Comparison of ENCODE assay signal across 12 mouse cellular contexts in genomic region chr1:89010170-89010569, GRCm38 (mm10).
"Had no signal": no experiment of that assay in that cellular context is flagged by ENCODE, and none has a peak within 500 bp of the region (broad histone marks: within the 10 kb centered on the region; RNA-seq: fewer than 3 reads in every experiment).

No protein-coding gene starts in this region.

- H3K4me3 ChIP-seq: liver, embryonic 13.5 days had no signal

- H3K36me3 ChIP-seq: liver, embryonic 13.5 days had no signal

- H3K9me3 ChIP-seq: liver, embryonic 13.5 days had no signal

- H3K4me1 ChIP-seq: liver, embryonic 13.5 days had no signal

- H3K27ac ChIP-seq: hindbrain, postnatal 0 days; liver, embryonic 13.5 days; macrophage had no signal

- ATAC-seq: hindbrain, postnatal 0 days; inflammation-experienced regulatory T-cells, adult 6 months; intestine, embryonic 16.5 days had no signal

- H3K9ac ChIP-seq: liver, embryonic 13.5 days had no signal

- H3K27me3 ChIP-seq: liver, embryonic 13.5 days had no signal

- DNase-seq: kidney, adult 18-20 months; kidney, adult 9 months; kidney, postnatal 14 days; kidney, postnatal 4 days; liver, embryonic 13.5 days; midbrain, embryonic 14.5 days; thymus, adult 18-20 months; thymus, postnatal 36 days had no signal

- H3K4me2 ChIP-seq: liver, embryonic 13.5 days had no signal
